Mouse (Mus musculus) neural tube, embryonic 15.5 days (tissue): ENCODE results near the gene Fanci. TPM values are rescaled to one million over a fixed set of nuclear protein-coding genes. Genes with fewer than 3 reads are reported as not detected.
A peak's percentile ranks its signal among the peaks of the same experiment; 100 is the strongest.

ENCODE experiments used
- ATAC-seq: fragments of 200-750 bp; cut with Nextera tagmentation; 2 replicates; pipeline ENCODE4 v1.8.0; 2017; ENCODE audit warnings: mild to moderate bottlenecking, moderate TSS enrichment, moderate library complexity; ENCODE audit not compliant: low FRiP score
- H3K27ac ChIP-seq: fragments of 300-500 bp; sonication (generic); replicated peaks from 2 replicates; pipeline ENCODE4 v1.5.1; 2015; ENCODE audit warnings: mild to moderate bottlenecking, inconsistent platforms
- H3K27me3 ChIP-seq: fragments of 300-500 bp; sonication (generic); replicated peaks from 2 replicates; pipeline ENCODE4 v1.6.1; 2015; ENCODE audit warnings: inconsistent platforms
- H3K36me3 ChIP-seq: fragments of 300-500 bp; sonication (generic); 2 replicates; pipeline ENCODE4 v1.6.1; 2015; ENCODE audit warnings: inconsistent platforms
- H3K4me1 ChIP-seq: fragments of 300-500 bp; sonication (generic); 2 replicates; pipeline ENCODE4 v1.6.1; 2015; ENCODE audit warnings: inconsistent platforms
- H3K4me2 ChIP-seq: fragments of 300-500 bp; sonication (generic); 2 replicates; pipeline ENCODE4 v1.6.1; 2015; ENCODE audit warnings: inconsistent platforms, mild to moderate bottlenecking, moderate library complexity
- H3K4me3 ChIP-seq: fragments of 300-500 bp; sonication (generic); replicated peaks from 2 replicates; pipeline ENCODE4 v1.5.1; 2015; ENCODE audit warnings: mild to moderate bottlenecking, inconsistent platforms
- H3K9ac ChIP-seq: fragments of 300-500 bp; sonication (generic); replicated peaks from 2 replicates; pipeline ENCODE4 v1.6.1; 2015; ENCODE audit warnings: mild to moderate bottlenecking, inconsistent platforms
- H3K9me3 ChIP-seq: fragments of 300-500 bp; sonication (generic); replicated peaks from 2 replicates; pipeline ENCODE4 v1.6.1; 2016; ENCODE audit warnings: inconsistent platforms
- WGBS: fragments of 180-500 bp; shearing (Covaris S2); methylation state at CpG from one replicate; pipeline ENCODE4 v1.1.7; 2015; ENCODE audit warnings: mixed read lengths; 5-methylcytosine and 5-hydroxymethylcytosine counted together
- polyA plus RNA-seq: library from polyadenylated mRNA; unstranded; fragments of >200 nt; fragmentation: Nextera tagmentation; extraction: Ambion mirVana; gene quantifications from 2 replicates; pipeline ENCODE4 v1.2.1, GENCODE M21; 2015

The Fanci gene
- polyA plus RNA-seq, 1 experiment from 2014 or later: 1.6 TPM

DNA sequence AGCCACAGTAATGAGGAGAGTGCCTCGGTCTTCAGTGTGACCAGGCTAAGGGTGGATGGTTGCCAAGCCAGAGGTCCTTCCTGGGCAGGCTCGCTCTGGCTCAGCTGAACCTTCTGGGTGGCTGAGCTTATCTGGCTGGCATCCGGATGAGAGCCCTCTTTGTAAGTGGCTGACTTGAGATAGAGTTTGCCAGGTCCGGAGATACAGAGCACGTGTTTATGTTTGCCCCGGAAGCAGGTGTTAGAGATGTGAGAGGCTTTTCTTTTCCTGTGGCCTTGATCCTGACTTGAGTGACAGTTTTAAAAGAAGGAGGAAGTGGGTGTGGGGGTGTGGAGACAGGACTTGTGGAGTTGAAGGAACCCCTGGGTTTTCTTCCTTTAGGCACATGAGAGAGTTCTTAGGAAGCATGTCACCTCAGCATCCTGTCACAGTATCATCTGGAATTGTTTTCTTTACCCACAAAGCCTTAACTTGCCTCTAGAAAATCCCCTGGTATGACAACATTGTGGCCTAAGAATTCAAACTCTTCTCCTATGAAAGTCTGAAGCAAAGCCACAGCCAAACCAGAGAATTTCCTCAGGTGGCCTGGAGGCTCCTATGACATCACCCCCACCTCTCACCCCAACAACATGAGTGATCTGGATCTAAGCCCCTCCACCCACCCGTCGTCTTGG lies 28.2 kb upstream of the Fanci start:
- Histone ChIP-seq H3K9ac (no peak overlapping the region), H3K27me3 (no peaks in the 10 kb centered on the region), H3K9me3 (no peaks in the 10 kb centered on the region), H3K27ac (peak overlapping the region; percentile 72), H3K4me2 (no peak overlapping the region), H3K4me3 (no peak overlapping the region), H3K4me1 (peaks cover 37% of the 10 kb centered on the region), H3K36me3 (peaks cover 15% of the 10 kb centered on the region)
- peak; percentile 36; the same call in 1 of the 2 replicates for ATAC-seq
- 70% methylated on average over 8 of the region's 8 CpGs for WGBS

DNA sequence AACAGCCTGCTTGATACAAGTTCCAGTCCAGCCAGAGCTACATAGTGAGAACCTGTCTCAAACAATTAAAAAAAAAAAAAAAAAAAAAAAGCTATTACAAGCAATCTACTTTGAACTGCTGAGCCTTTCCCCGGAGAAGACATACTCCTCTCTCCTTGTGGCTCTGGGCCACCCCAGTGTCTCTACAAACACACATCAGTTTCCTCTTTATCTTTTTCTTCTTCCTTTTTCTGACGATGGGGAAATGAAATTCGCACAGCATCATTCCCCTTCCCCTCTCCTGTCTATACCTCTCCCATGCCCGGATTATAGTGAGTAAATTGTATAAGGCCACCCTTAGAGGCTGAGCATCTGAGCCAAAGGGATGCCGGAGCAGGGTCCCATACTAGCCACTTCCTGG lies 23.1 kb upstream of the Fanci start:
- Histone ChIP-seq H3K36me3 (peaks cover 2% of the 10 kb centered on the region; the same call in 1 of the 2 replicates), H3K4me3 (no peak overlapping the region), H3K4me1 (peaks cover 4% of the 10 kb centered on the region; the same call in 1 of the 2 replicates), H3K27me3 (no peaks in the 10 kb centered on the region), H3K9me3 (no peaks in the 10 kb centered on the region), H3K9ac (no peak overlapping the region), H3K4me2 (no peak overlapping the region), H3K27ac (no peak overlapping the region)
- 82% methylated on average over 5 of the region's 5 CpGs for WGBS
- no peak for ATAC-seq

DNA sequence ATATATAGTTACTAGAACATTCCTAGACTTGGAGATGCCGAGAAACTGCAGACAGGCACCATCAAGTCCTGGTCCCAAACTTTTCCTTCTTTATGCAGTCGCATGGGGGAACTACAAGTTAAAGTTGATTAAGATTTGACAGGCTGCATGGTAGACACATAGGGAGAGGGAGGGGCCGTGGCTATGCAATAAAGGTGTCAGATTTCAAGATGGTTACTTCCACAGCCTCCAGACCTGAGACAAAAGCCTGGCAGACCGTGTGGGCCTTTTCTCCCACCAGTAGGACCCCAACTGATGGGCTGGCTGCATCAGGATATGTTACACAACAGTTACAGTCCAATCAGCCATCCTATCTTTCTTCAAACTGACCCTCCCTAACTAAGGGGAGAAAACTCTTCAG lies 22.3 kb upstream of the Fanci start:
- H3K9ac ChIP-seq: no peak overlapping the region
- H3K27ac ChIP-seq: no peak overlapping the region
- no peak for ATAC-seq
- H3K36me3 ChIP-seq: no peaks in the 10 kb centered on the region
- H3K4me1 ChIP-seq: no peaks in the 10 kb centered on the region
- H3K27me3 ChIP-seq: no peaks in the 10 kb centered on the region
- 38% methylated on average over 4 of the region's 4 CpGs for WGBS
- H3K4me2 ChIP-seq: no peak overlapping the region
- no peaks in the 10 kb centered on the region for H3K9me3 ChIP-seq
- H3K4me3 ChIP-seq: no peak overlapping the region

DNA sequence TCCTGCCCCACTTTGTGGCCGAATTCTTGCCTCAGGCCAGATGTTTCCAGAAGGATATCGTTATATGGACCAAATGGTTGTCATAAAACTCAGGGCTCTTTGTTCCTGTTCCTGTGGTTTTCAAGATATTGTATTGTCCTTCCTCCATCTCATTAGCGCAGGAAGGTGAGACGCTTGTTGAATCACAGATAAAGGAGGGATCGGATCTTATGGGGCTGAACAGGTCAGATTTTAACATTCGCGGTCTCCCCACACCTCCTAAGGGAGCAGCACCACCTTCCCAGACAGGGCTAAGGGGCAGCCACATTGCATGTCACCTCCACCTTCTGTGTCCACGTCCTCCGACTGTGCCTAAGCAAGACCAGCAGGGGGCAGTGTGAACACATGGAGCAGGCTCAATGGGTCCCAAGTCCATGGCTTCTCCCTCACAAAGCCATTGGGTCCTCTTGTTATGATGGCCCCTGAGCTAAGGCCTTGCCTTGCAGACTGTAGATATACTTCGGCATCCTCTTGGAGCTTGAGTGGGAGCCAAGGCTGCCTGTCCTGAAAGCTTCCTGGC lies 20.3 kb upstream of the Fanci start:
- H3K9me3 ChIP-seq: no peaks in the 10 kb centered on the region
- peak; percentile 65; the same call in 1 of the 2 replicates for ATAC-seq

DNA sequence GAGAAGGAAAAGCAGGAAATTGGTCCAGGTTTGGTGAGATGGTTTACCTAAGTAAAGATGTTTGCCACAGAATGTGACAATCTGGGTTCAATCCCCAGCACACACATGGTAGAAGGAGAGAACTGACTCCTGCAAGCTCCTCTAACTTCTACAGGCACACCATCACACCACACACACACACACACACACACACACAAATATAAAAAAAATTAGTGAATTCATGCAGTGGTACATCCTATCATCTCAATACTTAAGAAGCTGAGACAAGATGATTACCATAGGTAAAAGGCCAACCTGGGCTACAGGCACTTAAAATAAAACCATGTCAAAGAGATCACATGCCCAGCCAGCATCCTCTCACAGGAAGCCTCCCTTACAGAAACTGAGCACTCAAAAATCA lies 17.7 kb upstream of the Fanci start:
- Histone ChIP-seq H3K27ac (no peak overlapping the region), H3K9me3 (no peaks in the 10 kb centered on the region), H3K4me1 (no peaks in the 10 kb centered on the region), H3K4me2 (no peak overlapping the region), H3K36me3 (no peaks in the 10 kb centered on the region), H3K27me3 (no peaks in the 10 kb centered on the region), H3K4me3 (no peak overlapping the region), H3K9ac (no peak overlapping the region)
- no peak for ATAC-seq

More for the DNA sequence above, 20.3 kb upstream of the Fanci start:
- Histone ChIP-seq H3K36me3 (no peaks in the 10 kb centered on the region), H3K4me1 (no peaks in the 10 kb centered on the region), H3K9ac (no peak overlapping the region), H3K4me3 (no peak overlapping the region), H3K27me3 (no peaks in the 10 kb centered on the region), H3K27ac (no peak overlapping the region), H3K4me2 (no peak overlapping the region)
- WGBS: 43% methylated on average over 10 of the region's 10 CpGs

DNA sequence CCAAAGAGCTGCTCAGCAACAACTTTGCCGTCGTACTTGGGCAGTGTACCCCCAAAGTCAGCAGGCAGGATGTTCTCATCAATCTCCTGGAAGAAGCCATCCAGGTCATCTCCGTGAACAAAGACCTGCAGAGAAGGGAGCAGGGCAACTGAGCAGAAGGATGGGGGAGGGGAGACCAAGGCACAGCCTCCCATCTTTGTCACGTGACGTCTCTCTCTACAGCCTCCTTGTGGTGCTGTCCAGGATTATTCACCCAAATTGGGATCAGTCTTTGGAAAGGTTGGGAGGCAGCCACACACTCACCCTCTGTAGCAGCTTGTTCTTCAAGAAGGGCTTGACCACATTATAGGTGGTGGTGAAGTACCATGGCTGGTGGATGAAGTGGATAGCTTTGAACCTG lies 16.1 kb upstream of the Fanci start:
- WGBS: 72% methylated on average over 5 of the region's 5 CpGs
- no peak overlapping the region for H3K4me3 ChIP-seq
- no peak for ATAC-seq
- H3K4me2 ChIP-seq: no peak overlapping the region
- H3K9ac ChIP-seq: no peak overlapping the region
- H3K27me3 ChIP-seq: no peaks in the 10 kb centered on the region
- H3K4me1 ChIP-seq: no peaks in the 10 kb centered on the region
- H3K9me3 ChIP-seq: no peaks in the 10 kb centered on the region
- no peak overlapping the region for H3K27ac ChIP-seq
- H3K36me3 ChIP-seq: no peaks in the 10 kb centered on the region

DNA sequence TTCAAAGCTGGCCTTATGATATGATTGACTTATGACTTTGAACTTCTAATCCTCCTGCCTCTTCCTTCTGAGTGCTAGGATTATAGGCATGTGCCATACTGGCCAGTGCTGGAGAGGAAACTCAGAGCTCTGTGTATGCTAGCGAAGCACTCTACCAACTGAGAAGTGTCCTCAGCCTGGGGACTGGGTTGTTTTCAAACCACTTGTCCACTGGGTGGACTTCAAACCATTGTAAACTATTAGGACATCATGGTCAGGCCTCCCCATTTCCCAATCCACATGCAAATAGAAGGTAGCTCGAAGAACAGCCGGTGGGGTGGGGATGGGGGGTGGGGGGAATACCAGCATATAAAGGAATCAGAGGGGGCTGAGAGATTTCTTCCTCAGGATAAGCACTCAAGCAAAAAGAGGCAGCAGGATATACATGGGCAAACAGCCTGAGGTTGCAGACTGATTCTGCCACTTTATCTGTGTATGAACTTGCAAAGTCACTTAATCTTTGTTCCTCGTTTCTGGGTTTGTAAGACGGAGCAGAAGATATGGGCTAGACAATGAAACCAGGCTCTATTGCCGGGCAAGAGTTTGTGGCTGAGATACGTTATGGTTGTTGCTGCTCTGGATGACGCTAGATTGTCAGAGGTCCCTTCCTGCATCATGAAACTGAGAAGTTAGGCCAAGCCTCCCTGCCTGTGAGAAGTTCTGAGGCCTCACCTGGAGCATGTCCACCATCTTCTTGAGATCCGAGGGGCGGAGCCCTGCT lies 15.0 kb upstream of the Fanci start:
- H3K27ac ChIP-seq: no peak overlapping the region
- WGBS: 92% methylated on average over 10 of the region's 10 CpGs
- no peaks in the 10 kb centered on the region for H3K27me3 ChIP-seq
- no peaks in the 10 kb centered on the region for H3K4me1 ChIP-seq
- ATAC-seq: no peak
- H3K36me3 ChIP-seq: no peaks in the 10 kb centered on the region
- H3K4me2 ChIP-seq: no peak overlapping the region
- H3K9ac ChIP-seq: no peak overlapping the region
- no peaks in the 10 kb centered on the region for H3K9me3 ChIP-seq
- no peak overlapping the region for H3K4me3 ChIP-seq

DNA sequence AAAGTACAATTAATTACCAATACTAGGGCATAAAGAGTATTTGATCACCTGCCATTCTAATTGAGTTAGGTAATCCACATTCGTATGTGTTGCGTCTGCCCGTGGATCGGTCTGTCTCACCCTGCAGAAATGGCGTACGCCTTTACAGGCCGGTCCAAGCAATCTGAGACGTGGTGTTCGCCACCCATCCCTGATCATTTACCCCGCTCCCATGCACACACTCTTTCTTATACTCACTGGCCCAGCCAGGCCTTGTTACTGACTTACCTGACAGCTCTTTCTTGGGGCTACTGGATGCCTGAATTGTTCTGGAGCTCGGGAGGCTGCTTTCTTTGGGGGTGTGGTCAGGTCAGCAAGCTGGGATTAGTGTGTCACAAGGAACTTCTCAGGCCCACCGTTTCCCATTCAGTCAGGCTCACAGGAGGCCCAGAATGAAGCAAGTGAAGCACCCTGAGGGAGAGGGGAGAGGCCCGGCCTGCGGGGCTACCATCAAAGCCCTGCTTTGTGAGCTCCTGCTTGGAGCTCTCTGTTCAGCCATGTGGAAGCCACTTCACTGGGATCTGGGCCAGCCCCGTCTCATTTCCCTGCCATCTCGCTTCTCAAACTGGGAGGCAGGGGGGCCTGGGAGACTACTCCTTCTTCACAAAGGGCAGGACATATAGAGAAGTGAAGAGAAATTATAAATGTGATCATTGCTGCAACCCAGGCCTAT lies 5.2 kb upstream of the Fanci start, which contains the start of gene Rlbp1:
Gene Rlbp1, minus strand, starts transcription at position 627 of the 712 bp plus-strand sequence.
- H3K4me1 ChIP-seq: peaks cover 7% of the 10 kb centered on the region
- no peaks in the 10 kb centered on the region for H3K27me3 ChIP-seq
- peak within 1 kb of the TSS; percentile 65 for H3K27ac ChIP-seq
- H3K9me3 ChIP-seq: no peaks in the 10 kb centered on the region
- no peak within 1 kb of the TSS for H3K4me3 ChIP-seq
- no peak within 1 kb of the TSS for H3K9ac ChIP-seq
- peak; percentile 65; the same call in 1 of the 2 replicates for ATAC-seq
- 0 out of 2 replicates have a peak within 1 kb of the TSS, but pooled peaks have one; percentile 7 for H3K4me2 ChIP-seq
- no peaks in the 10 kb centered on the region for H3K36me3 ChIP-seq
- WGBS: 62% methylated on average over 16 of the region's 16 CpGs

DNA sequence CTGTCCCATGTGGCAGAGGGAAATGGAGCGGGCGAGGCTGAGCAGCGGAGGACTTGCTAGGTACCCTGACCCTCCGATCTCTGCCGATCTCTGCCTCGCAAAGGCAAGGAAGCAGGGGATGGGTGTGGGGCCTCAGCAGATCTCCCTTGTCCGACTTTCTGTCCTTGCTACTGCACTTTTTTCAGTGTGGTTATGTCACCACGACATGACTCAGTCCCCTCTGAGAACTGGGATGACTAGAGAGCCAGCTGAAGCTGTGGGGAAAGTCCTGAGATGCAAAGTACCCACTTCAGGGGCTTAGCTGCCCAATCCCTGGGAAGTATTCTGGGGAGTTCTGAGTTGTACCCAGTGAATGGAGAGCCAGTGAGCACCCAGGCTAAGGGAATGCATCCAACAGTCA lies 4.6 kb upstream of the Fanci start:
- Histone ChIP-seq H3K27ac (peak overlapping the region; percentile 42; the same call in 1 of the 2 replicates), H3K4me2 (no peak overlapping the region), H3K4me3 (no peak overlapping the region), H3K36me3 (no peaks in the 10 kb centered on the region), H3K9me3 (no peaks in the 10 kb centered on the region), H3K4me1 (peaks cover 9% of the 10 kb centered on the region), H3K9ac (no peak overlapping the region), H3K27me3 (no peaks in the 10 kb centered on the region)
- ATAC-seq: no peak
- WGBS: 74% methylated on average over 8 of the region's 8 CpGs

DNA sequence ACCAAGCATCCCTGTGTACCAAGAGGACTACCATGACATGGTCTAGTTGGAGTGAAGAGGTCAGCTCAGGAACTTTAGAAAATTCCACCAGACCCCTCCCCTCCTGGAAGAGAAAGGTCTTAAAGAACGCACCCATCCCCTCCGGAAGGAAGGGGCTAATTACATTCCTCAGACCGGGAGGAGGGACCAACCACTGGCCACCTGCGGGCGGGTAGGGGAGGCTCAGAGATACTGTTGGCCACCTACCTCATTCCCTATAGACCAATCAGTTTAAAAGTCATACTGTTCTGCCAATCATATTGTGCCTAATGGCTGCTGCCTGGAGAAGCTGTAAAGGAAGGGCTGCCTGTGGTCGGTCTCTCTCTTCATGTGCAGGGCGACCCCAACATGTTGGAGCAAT lies 3.7 kb upstream of the Fanci start:
- no peak for ATAC-seq
- Histone ChIP-seq H3K27me3 (no peaks in the 10 kb centered on the region), H3K4me3 (no peak overlapping the region), H3K27ac (0 out of 2 replicates have a peak overlapping the region, but pooled peaks have one; percentile 33), H3K4me1 (peaks cover 16% of the 10 kb centered on the region), H3K9ac (no peak overlapping the region), H3K9me3 (no peaks in the 10 kb centered on the region), H3K36me3 (no peaks in the 10 kb centered on the region), H3K4me2 (no peak overlapping the region)
- 60% methylated on average over 7 of the region's 7 CpGs for WGBS

DNA sequence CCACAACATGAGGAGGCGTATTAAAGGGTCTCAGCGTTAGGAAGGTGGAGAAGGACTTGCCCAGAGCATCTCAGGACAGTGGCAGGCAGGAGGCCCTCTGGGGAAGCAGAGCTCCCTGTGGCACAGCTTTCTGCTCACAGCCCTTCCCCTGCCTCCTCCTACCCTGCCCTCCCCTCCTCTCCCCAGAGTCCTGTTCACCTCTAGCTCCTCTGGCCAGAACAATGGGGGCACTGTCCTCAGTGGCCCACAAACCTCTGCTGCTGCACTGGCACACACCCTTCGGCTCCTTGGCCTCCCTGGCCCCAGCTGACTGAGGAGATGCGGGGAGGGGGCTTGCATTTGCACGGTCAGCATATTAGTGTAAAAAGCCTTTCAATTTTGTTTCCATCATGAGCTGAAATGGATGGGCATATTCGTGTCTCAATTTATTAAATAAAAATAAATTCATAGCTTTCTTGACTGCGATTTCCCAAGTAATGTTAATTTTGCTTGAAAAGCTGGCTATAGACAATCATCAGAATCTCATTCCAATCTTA lies 3.0 kb upstream of the Fanci start:
- 63% methylated on average over 7 of the region's 7 CpGs for WGBS
- Histone ChIP-seq H3K4me3 (no peak overlapping the region), H3K27ac (no peak overlapping the region), H3K4me1 (peaks cover 16% of the 10 kb centered on the region), H3K27me3 (no peaks in the 10 kb centered on the region), H3K9ac (no peak overlapping the region), H3K9me3 (no peaks in the 10 kb centered on the region), H3K36me3 (no peaks in the 10 kb centered on the region), H3K4me2 (no peak overlapping the region)
- ATAC-seq: 0 out of 2 replicates have a peak, but pooled peaks have one; percentile 11
